Mouse (Mus musculus): Measurements from ENCODE around the gene Olfr1555-ps1. TPM values are rescaled to one million over a fixed set of nuclear protein-coding genes. Genes with fewer than 3 reads are reported as not detected.

Gene Olfr1555-ps1
- not detected for polyA plus RNA-seq (2012; fragmentation: generic; extraction: Trizol)

GRCm38 (mm10) chr19:12170062-12170599, at the start of gene Olfr1555-ps1:
Gene Olfr1555-ps1, minus strand, starts transcription at chr19:12170112.

DNA sequence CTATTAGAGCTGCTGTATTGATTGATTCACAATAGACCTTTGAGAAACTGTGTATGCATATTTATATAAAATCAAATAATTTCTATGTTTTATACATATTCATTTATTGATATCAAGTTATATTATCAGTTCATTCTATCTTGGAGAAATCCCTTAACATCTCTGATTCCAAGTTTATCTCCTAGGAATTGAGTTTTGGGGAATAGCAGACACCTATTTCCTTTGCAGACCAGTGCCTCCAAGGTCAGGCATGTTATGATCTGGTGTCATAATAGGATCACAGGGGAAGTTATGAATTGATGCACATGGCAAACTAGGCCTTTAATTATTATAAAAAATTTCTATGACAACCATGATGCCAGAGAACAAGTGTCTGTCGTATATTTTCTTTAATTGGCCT, 30.4 kb upstream of the Olfr1555-ps1 start, which contains the start of gene Olfr1431:
Gene Olfr1431 (plus strand): TSS at position 301 of the 400 bp plus-strand sequence.

DNA sequence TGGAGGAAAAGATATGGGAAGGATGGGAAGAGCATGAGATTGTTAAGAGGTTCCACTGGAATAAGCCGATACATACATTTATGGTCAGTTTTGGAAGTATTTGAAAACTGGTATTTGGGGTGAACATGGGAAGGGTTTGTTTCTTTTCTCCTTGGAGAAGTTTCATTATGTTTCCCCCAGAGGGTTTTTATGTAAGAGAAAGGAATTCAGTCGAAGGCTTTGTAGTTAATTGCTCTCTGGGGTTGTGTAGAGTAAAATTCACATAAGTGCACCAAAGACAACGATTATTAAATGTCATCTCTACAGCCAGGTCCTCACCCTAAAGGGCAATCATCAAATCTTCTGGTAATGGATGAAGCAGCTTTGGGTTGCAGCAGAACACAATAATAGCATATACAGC, 46.8 kb downstream of the Olfr1555-ps1 start, which contains the start of gene Olfr76:
Gene Olfr76 (minus strand): TSS at position 101 of the 400 bp plus-strand sequence.

DNA sequence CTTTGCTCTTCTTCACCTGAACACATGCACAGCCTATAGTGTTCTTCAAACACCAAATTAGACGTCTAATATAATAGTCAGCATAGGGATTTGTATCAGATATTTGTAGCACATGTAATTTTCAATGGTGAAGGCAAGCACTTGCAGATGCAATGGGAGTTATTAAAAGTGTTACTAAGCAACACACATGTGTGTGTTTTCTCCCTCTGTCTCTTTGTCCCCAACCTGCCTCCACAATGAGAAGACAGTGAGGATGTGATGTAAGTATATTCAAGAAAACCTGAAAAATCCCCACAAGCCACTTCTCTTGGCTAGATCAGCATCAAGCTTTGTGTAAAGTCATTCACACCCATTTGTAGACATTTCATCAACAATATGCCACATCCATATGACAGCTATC, 54.1 kb downstream of the Olfr1555-ps1 start, which contains the start of gene Olfr1428:
Gene Olfr1428 (minus strand): TSS at position 101 of the 400 bp plus-strand sequence.

Other genes starting within 250 kb of the Olfr1555-ps1 start
- gene Osbp, start 204.2 kb downstream of the Olfr1555-ps1 start, polyA plus RNA-seq (2012; fragmentation: generic; extraction: Trizol) = 10 to 100 TPM in 1 of 2 experiments, 1 to 10 TPM in 1; 2.2 to 19.9 TPM
- gene Olfr1423, start 128.8 kb downstream of the Olfr1555-ps1 start, polyA plus RNA-seq (2012; fragmentation: generic; extraction: Trizol) = under 1 TPM in 1 of 2 experiments, not detected in 1; 0.02 TPM
- not detected for gene Olfr1424, start 107.4 kb downstream of the Olfr1555-ps1 start, polyA plus RNA-seq (2012; fragmentation: generic; extraction: Trizol)
- not detected for gene Olfr1425, start 92.4 kb downstream of the Olfr1555-ps1 start, polyA plus RNA-seq (2012; fragmentation: generic; extraction: Trizol)
- not detected for gene Olfr1426, start 78.1 kb downstream of the Olfr1555-ps1 start, polyA plus RNA-seq (2012; fragmentation: generic; extraction: Trizol)
- not detected for gene Olfr1427, start 66.8 kb downstream of the Olfr1555-ps1 start, polyA plus RNA-seq (2012; fragmentation: generic; extraction: Trizol)
- not detected for gene Olfr1428, start 54.2 kb downstream of the Olfr1555-ps1 start, polyA plus RNA-seq (2012; fragmentation: generic; extraction: Trizol)
- gene Olfr76, start 46.9 kb downstream of the Olfr1555-ps1 start, polyA plus RNA-seq (2012; fragmentation: generic; extraction: Trizol) = not detected
- gene Olfr1431, start 30.5 kb upstream of the Olfr1555-ps1 start, polyA plus RNA-seq (2012; fragmentation: generic; extraction: Trizol) = not detected
- gene Olfr1432, start 62.5 kb upstream of the Olfr1555-ps1 start, polyA plus RNA-seq (2012; fragmentation: generic; extraction: Trizol) = not detected
- gene Olfr262, start 71.5 kb upstream of the Olfr1555-ps1 start, polyA plus RNA-seq (2012; fragmentation: generic; extraction: Trizol) = not detected
- gene Olfr235, start 90.9 kb upstream of the Olfr1555-ps1 start, polyA plus RNA-seq (2012; fragmentation: generic; extraction: Trizol) = not detected
- not detected for gene Olfr1434, start 109.7 kb upstream of the Olfr1555-ps1 start, polyA plus RNA-seq (2012; fragmentation: generic; extraction: Trizol)
- gene Olfr1436, start 129.0 kb upstream of the Olfr1555-ps1 start, polyA plus RNA-seq (2012; fragmentation: generic; extraction: Trizol) = not detected
- gene Olfr1437, start 155.0 kb upstream of the Olfr1555-ps1 start, polyA plus RNA-seq (2012; fragmentation: generic; extraction: Trizol) = not detected
- not detected for gene Olfr1438-ps1, start 165.8 kb upstream of the Olfr1555-ps1 start, polyA plus RNA-seq (2012; fragmentation: generic; extraction: Trizol)
- not detected for gene Olfr1440, start 217.2 kb upstream of the Olfr1555-ps1 start, polyA plus RNA-seq (2012; fragmentation: generic; extraction: Trizol)
- gene Olfr1441, start 247.3 kb upstream of the Olfr1555-ps1 start, polyA plus RNA-seq (2012; fragmentation: generic; extraction: Trizol) = not detected

Measured in C3H10T1/2 (cell line).